Mouse (Mus musculus): ENCODE data around the gene Rilpl1. TPM values are rescaled to one million over a fixed set of nuclear protein-coding genes. Genes with fewer than 3 reads are reported as not detected.
A peak's percentile ranks its signal among the peaks of the same experiment; 100 is the strongest.

Gene Rilpl1
- polyA plus RNA-seq, 1 experiment, result 11.7 TPM

GRCm38 (mm10) chr5:124485654-124486053 lies 45.5 kb downstream of the Rilpl1 start:
- no peak for TF ChIP-seq POLR2A (IDR thresholded peaks at IDR 0.05; ENCODE audit: borderline replicate concordance, extremely low read depth, insufficient read depth, insufficient read length, poor library complexity, severe bottlenecking)

GRCm38 (mm10) chr5:124483655-124484396 lies 47.4 kb downstream of the Rilpl1 start:
- TF ChIP-seq CTCF (IDR thresholded peaks at IDR 0.05; ENCODE audit: borderline replicate concordance, extremely low read depth, insufficient read depth, insufficient read length), result no peak
- TF ChIP-seq POLR2A (IDR thresholded peaks at IDR 0.05; ENCODE audit: borderline replicate concordance, extremely low read depth, insufficient read depth, insufficient read length, poor library complexity, severe bottlenecking), result no peak

More at GRCm38 (mm10) chr5:124485654-124486053, 45.5 kb downstream of the Rilpl1 start:
- DNase-seq (ENCODE audit: low read depth), result no peak

GRCm38 (mm10) chr5:124482966-124483654 lies 48.1 kb downstream of the Rilpl1 start, which contains the start of gene Snrnp35:
Gene Snrnp35 (plus strand): TSS chr5:124483134.
- DNase-seq (ENCODE audit: low read depth), result peak; percentile 96
- TF ChIP-seq CTCF (IDR thresholded peaks at IDR 0.05; ENCODE audit: borderline replicate concordance, extremely low read depth, insufficient read depth, insufficient read length), result no peak
- peak; percentile 60; the same call in 1 of the 2 replicates for TF ChIP-seq POLR2A (IDR thresholded peaks at IDR 0.05; ENCODE audit: borderline replicate concordance, extremely low read depth, insufficient read depth, insufficient read length, poor library complexity, severe bottlenecking)

More at GRCm38 (mm10) chr5:124483655-124484396, 47.4 kb downstream of the Rilpl1 start:
- no peak for DNase-seq (ENCODE audit: low read depth)

GRCm38 (mm10) chr5:124482436-124482965 lies 48.7 kb downstream of the Rilpl1 start:
- TF ChIP-seq POLR2A (IDR thresholded peaks at IDR 0.05; ENCODE audit: borderline replicate concordance, extremely low read depth, insufficient read depth, insufficient read length, poor library complexity, severe bottlenecking), result no peak
- no peak for TF ChIP-seq CTCF (IDR thresholded peaks at IDR 0.05; ENCODE audit: borderline replicate concordance, extremely low read depth, insufficient read depth, insufficient read length)
- DNase-seq (ENCODE audit: low read depth), result no peak

GRCm38 (mm10) chr5:124481714-124482113 lies 49.5 kb downstream of the Rilpl1 start:
- no peak for TF ChIP-seq CTCF (IDR thresholded peaks at IDR 0.05; ENCODE audit: borderline replicate concordance, extremely low read depth, insufficient read depth, insufficient read length)
- no peak for DNase-seq (ENCODE audit: low read depth)

- no peak for DNase-seq (ENCODE audit: low read depth)
- TF ChIP-seq CTCF (IDR thresholded peaks at IDR 0.05; ENCODE audit: borderline replicate concordance, extremely low read depth, insufficient read depth, insufficient read length) (no peak), POLR2A (IDR thresholded peaks at IDR 0.05; ENCODE audit: borderline replicate concordance, extremely low read depth, insufficient read depth, insufficient read length, poor library complexity, severe bottlenecking) (no peak)
Measured at GRCm38 (mm10) chr5:124480119-124480518, 51.1 kb downstream of the Rilpl1 start.

GRCm38 (mm10) chr5:124478873-124479204 lies 52.4 kb downstream of the Rilpl1 start:
- no peak for DNase-seq (ENCODE audit: low read depth)
- no peak for TF ChIP-seq CTCF (IDR thresholded peaks at IDR 0.05; ENCODE audit: borderline replicate concordance, extremely low read depth, insufficient read depth, insufficient read length)
- TF ChIP-seq POLR2A (IDR thresholded peaks at IDR 0.05; ENCODE audit: borderline replicate concordance, extremely low read depth, insufficient read depth, insufficient read length, poor library complexity, severe bottlenecking), result no peak

GRCm38 (mm10) chr5:124470591-124471171 lies 60.5 kb downstream of the Rilpl1 start:
- TF ChIP-seq POLR2A (IDR thresholded peaks at IDR 0.05; ENCODE audit: borderline replicate concordance, extremely low read depth, insufficient read depth, insufficient read length, poor library complexity, severe bottlenecking) (no peak), CTCF (IDR thresholded peaks at IDR 0.05; ENCODE audit: borderline replicate concordance, extremely low read depth, insufficient read depth, insufficient read length) (no peak)
- no peak for DNase-seq (ENCODE audit: low read depth)

- no peak for DNase-seq (ENCODE audit: low read depth)
- no peak for TF ChIP-seq POLR2A (IDR thresholded peaks at IDR 0.05; ENCODE audit: borderline replicate concordance, extremely low read depth, insufficient read depth, insufficient read length, poor library complexity, severe bottlenecking)
- no peak for TF ChIP-seq CTCF (IDR thresholded peaks at IDR 0.05; ENCODE audit: borderline replicate concordance, extremely low read depth, insufficient read depth, insufficient read length)
Measured at GRCm38 (mm10) chr5:124469486-124469885, 61.7 kb downstream of the Rilpl1 start.

GRCm38 (mm10) chr5:124468365-124468764 lies 62.8 kb downstream of the Rilpl1 start:
- no peak for DNase-seq (ENCODE audit: low read depth)
- TF ChIP-seq CTCF (IDR thresholded peaks at IDR 0.05; ENCODE audit: borderline replicate concordance, extremely low read depth, insufficient read depth, insufficient read length), result no peak
- TF ChIP-seq POLR2A (IDR thresholded peaks at IDR 0.05; ENCODE audit: borderline replicate concordance, extremely low read depth, insufficient read depth, insufficient read length, poor library complexity, severe bottlenecking), result no peak

- TF ChIP-seq POLR2A (IDR thresholded peaks at IDR 0.05; ENCODE audit: borderline replicate concordance, extremely low read depth, insufficient read depth, insufficient read length, poor library complexity, severe bottlenecking), result no peak
- TF ChIP-seq CTCF (IDR thresholded peaks at IDR 0.05; ENCODE audit: borderline replicate concordance, extremely low read depth, insufficient read depth, insufficient read length), result no peak
- DNase-seq (ENCODE audit: low read depth), result no peak
Measured at GRCm38 (mm10) chr5:124467766-124468165, 63.4 kb downstream of the Rilpl1 start.
